Mouse (Mus musculus): ENCODE measurements around the gene Wnk1. TPM values are rescaled to one million over a fixed set of nuclear protein-coding genes. Genes with fewer than 3 reads are reported as not detected.
A peak's percentile ranks its signal among the peaks of the same experiment; 100 is the strongest.

Gene Wnk1
- polyA plus RNA-seq, 1 experiment from 2014 or later = 68.6 TPM

DNA sequence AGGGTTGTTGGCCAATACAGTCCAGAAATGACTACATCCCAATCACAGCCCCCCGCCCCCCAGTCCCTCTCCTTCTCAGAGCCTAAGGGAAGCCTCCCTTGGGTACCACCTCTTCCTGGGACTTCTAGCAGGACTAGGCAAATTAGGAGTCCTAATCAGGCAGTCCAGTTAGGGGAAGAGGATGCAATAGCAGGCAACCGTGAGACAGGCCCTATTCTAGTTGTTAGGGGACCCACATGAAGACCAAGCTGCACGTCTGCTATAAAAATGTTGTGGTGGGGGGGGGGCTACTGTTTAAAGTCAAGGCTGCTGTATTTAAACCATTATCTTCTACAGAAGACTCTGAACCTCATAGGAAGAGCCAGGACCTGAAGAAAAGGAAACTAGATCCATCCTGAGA is 116.3 kb downstream of the Wnk1 start:
- H3K36me3 ChIP-seq = peaks cover 86% of the 10 kb centered on the region
- no peak overlapping the region for H3K27ac ChIP-seq
- 91% methylated on average over 3 of the region's 3 CpGs for WGBS
- no peaks in the 10 kb centered on the region for H3K4me1 ChIP-seq
- H3K9me3 ChIP-seq = no peaks in the 10 kb centered on the region
- no peak overlapping the region for H3K4me3 ChIP-seq
- H3K27me3 ChIP-seq (ENCODE audit: insufficient read depth, poor library complexity, severe bottlenecking) = no peaks in the 10 kb centered on the region
- DNase-seq (ENCODE audit: low spot score) = no peak

DNA sequence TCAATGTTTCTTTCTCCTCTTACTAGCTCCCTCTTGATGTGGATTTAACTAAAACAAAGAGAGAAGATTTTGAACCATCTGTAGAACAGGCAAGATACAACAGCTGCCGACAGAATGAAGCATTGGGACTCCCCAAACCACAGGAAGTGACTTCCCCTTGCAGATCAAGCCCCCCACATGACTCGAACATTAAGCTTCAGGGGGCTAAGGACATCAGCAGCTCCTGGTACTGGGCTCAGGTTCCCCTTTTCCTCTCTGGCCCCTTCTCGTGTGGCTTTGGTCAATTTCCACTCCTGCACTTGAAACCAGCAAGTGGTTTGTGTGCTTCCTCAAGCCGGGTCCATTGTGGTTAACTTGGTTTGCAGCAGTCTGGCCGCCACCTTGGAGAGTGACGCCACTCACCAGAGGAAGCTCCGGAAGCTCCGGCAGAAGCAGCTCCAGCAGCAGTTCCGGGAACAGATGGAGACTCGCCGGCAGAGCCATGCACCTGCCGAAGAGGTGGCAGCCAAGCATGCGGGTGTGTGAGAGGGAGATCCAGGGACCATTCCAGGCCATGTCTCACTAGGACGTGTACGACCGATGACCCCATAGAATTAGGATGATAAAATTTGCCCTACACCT is 119.8 kb downstream of the Wnk1 start:
- WGBS = 87% methylated on average over 16 of the region's 16 CpGs
- DNase-seq (ENCODE audit: low spot score) = no peak
- Histone ChIP-seq H3K4me1 (no peaks in the 10 kb centered on the region), H3K27ac (no peak overlapping the region), H3K9me3 (no peaks in the 10 kb centered on the region), H3K27me3 (ENCODE audit: insufficient read depth, poor library complexity, severe bottlenecking) (no peaks in the 10 kb centered on the region), H3K4me3 (no peak overlapping the region), H3K36me3 (peaks cover 81% of the 10 kb centered on the region)

DNA sequence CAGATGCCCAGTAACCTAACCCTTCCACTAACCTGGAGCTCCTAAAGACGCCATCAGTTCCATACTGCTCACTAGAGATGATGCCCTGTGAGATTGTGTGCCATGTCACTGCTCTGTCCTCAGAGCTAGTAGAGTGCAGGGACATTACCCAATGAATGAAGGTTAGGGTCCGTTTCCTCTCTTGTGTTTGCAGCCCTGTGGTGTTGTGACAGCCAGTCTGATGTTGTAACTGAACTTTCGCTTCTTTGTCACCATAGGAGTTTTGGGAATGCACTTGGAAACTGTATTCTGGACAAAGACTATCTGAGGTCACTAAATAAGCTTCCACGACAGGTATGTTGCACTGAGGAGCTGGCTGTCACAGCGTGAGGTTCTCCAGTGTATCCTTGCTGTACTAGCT is 122.8 kb downstream of the Wnk1 start:
- WGBS = 88% methylated on average over 5 of the region's 5 CpGs
- peaks cover 81% of the 10 kb centered on the region for H3K36me3 ChIP-seq

DNA sequence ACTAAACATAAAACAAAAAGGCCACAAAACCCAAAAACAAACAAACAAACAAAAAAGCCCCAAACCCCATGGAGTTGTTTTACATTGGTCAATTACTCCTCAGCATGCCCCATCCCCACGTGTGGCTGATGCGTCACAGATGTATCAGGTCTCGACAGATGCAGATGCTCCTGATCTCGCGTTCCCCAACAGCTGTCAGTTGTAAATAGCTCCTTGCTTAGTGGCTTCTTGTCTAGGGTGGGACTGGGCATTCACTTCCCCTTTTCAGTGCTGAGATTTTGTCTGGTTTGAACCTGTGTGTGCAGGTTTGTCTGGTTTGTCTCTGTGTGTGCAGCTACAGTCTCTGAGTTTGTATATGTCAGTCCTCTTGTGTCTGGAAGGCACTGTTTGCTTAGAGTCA is 126.4 kb downstream of the Wnk1 start:
- WGBS = 75% methylated on average over 5 of the region's 5 CpGs
- Histone ChIP-seq H3K4me3 (no peak overlapping the region), H3K27ac (no peak overlapping the region), H3K4me1 (no peaks in the 10 kb centered on the region), H3K9me3 (no peaks in the 10 kb centered on the region), H3K36me3 (peaks cover 55% of the 10 kb centered on the region), H3K27me3 (ENCODE audit: insufficient read depth, poor library complexity, severe bottlenecking) (no peaks in the 10 kb centered on the region)
- DNase-seq (ENCODE audit: low spot score) = no peak

More for the DNA sequence above, 122.8 kb downstream of the Wnk1 start:
- no peak overlapping the region for H3K27ac ChIP-seq
- DNase-seq (ENCODE audit: low spot score) = no peak
- no peaks in the 10 kb centered on the region for H3K9me3 ChIP-seq
- no peak overlapping the region for H3K4me3 ChIP-seq
- no peaks in the 10 kb centered on the region for H3K27me3 ChIP-seq (ENCODE audit: insufficient read depth, poor library complexity, severe bottlenecking)
- no peaks in the 10 kb centered on the region for H3K4me1 ChIP-seq

DNA sequence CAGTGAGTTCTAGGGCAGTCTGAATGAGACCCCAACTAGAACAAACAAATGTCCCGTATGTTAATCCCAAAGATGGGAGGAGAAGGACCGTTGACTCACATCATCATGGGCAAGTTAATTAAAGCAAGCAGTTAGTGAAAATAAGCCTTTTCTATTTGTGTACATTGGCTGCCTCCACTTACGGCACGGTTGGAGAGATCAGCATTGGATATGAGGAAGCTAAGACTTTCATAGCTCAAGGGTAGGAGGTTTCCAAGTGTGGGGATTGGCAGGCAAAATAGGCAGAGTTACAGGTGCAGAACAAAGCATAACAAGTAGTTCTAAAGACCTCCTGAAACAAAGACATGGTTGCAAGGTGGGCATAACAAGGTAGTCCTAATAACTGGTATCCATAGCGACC is 133.0 kb downstream of the Wnk1 start:
- no peak for DNase-seq (ENCODE audit: low spot score)
- WGBS = 90% methylated on average over 5 of the region's 5 CpGs
- no peaks in the 10 kb centered on the region for H3K9me3 ChIP-seq

DNA sequence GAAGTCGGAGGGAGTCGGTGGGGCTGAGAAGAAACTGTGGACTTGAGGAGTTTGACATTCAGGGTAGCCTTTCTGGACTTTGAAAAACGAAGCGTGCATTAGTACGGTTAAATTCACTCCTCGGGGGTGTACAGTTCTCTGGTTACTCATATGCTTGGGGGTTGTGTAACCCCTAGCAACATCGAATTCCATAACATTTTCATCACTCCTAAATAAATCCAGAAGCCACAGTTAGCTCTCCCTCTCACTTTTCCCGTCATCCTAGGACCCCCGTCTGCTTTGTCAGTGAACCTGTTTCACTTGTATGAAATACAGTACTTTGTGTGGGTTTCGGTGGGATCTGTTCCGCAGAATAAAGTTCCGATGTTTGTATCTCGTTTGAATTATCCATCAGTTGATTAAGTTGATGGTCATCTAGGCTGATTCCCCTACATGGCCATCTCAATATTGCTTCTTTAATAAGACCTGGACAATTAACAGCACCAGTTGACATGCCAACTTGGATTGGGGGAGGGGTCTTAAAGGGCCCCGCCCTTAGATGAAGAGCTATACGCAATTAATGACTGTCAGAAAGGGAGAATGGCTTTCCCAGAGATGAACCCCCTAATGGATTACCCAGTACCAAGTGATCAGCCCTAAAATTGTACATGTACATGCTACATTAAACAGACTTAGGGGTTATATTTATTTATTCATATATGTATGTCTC is 135.2 kb downstream of the Wnk1 start:
- Histone ChIP-seq H3K4me3 (peak overlapping the region; percentile 93), H3K36me3 (peaks cover 10% of the 10 kb centered on the region; the same call in 1 of the 2 replicates), H3K27ac (peak overlapping the region; percentile 98), H3K27me3 (ENCODE audit: insufficient read depth, poor library complexity, severe bottlenecking) (no peaks in the 10 kb centered on the region), H3K4me1 (peaks cover 4% of the 10 kb centered on the region; the same call in 1 of the 2 replicates), H3K9me3 (no peaks in the 10 kb centered on the region)
- WGBS = 21% methylated on average over 15 of the region's 15 CpGs
- DNase-seq (ENCODE audit: low spot score) = no peak

More for the DNA sequence above, 133.0 kb downstream of the Wnk1 start:
- H3K27me3 ChIP-seq (ENCODE audit: insufficient read depth, poor library complexity, severe bottlenecking) = no peaks in the 10 kb centered on the region
- no peak overlapping the region for H3K4me3 ChIP-seq
- peaks cover 10% of the 10 kb centered on the region; the same call in 1 of the 2 replicates for H3K36me3 ChIP-seq
- peaks cover 4% of the 10 kb centered on the region; the same call in 1 of the 2 replicates for H3K4me1 ChIP-seq
- no peak overlapping the region for H3K27ac ChIP-seq

DNA sequence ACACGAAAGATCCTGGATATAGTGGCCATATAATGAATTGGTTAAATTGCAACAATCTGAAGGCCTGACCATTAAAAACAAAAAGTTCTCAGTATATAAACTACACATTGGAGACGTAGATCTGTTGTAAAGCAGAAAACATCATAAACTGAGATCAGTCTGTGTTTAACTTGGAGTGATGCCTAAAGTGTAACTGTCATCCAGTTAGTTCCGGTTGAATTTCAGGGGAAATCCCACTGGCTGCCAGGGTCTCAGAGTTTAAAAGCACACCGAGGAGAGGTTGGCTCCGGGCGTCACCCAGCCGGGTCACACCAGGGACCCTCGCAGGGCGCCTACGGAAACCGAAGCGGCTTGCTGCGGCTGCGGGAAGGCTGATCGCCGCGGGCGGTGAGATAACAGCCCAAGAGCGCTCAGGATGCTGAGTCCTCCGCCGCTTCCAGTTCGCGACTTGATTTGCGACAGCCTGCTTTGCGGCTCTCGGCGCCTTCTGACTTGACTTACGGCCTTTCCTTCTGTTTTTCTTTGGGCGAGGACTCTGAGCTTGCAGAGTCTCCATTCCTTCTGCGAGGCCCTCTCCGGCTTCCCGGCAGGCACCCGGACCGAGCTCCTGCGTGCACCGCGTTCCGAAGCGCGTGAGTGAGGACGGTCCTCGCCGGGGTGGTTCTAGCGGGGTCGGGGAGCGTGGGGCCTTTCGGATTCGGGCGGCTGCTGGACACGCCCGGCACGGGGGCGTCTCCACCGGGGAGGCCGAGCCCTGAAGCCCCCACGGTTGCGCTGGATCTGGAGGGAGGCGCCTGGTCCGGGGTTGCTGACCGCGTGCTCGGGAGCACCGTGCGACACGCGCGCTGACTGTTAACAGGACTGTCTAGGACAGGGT is 136.0 kb downstream of the Wnk1 start, which contains the start of gene Rad52:
Gene Rad52 (plus strand): TSS at position 495 of the 877 bp plus-strand sequence.
- 1% methylated on average over 67 of the region's 67 CpGs for WGBS
- H3K36me3 ChIP-seq = peaks cover 8% of the 10 kb centered on the region; the same call in 1 of the 2 replicates
- peaks cover 4% of the 10 kb centered on the region; the same call in 1 of the 2 replicates for H3K4me1 ChIP-seq
- H3K9me3 ChIP-seq = no peaks in the 10 kb centered on the region
- peak within 1 kb of the TSS; percentile 98 for H3K27ac ChIP-seq
- peak; percentile 96 for DNase-seq (ENCODE audit: low spot score)
- peak within 1 kb of the TSS; percentile 93 for H3K4me3 ChIP-seq
- no peaks in the 10 kb centered on the region for H3K27me3 ChIP-seq (ENCODE audit: insufficient read depth, poor library complexity, severe bottlenecking)

DNA sequence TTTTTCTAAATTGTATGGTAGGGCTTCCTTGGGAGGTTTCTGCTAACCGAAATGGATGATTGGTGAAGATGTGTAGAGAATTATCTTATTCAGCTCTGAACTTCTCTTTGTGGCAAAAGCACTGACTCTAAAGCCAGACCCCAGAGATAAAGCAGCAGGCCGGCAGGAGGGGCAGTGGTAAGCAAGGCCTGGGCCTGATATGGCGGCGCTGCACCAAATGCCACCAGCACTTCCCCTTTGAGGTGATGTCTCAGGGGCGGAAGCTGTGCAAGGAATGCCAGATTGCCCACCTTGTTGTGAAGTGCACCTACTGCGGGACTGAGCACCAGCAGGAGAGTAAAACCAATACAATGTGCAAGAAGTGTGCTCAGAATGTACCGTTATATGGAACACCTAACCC is 145.8 kb downstream of the Wnk1 start:
- 69% methylated on average over 7 of the region's 7 CpGs for WGBS
- H3K4me3 ChIP-seq = no peak overlapping the region
- no peak for DNase-seq (ENCODE audit: low spot score)
- H3K27ac ChIP-seq = no peak overlapping the region
- H3K36me3 ChIP-seq = no peaks in the 10 kb centered on the region
- H3K4me1 ChIP-seq = no peaks in the 10 kb centered on the region
- peaks cover 5% of the 10 kb centered on the region; the same call in 1 of the 2 replicates for H3K27me3 ChIP-seq (ENCODE audit: insufficient read depth, poor library complexity, severe bottlenecking)
- H3K9me3 ChIP-seq = no peaks in the 10 kb centered on the region

DNA sequence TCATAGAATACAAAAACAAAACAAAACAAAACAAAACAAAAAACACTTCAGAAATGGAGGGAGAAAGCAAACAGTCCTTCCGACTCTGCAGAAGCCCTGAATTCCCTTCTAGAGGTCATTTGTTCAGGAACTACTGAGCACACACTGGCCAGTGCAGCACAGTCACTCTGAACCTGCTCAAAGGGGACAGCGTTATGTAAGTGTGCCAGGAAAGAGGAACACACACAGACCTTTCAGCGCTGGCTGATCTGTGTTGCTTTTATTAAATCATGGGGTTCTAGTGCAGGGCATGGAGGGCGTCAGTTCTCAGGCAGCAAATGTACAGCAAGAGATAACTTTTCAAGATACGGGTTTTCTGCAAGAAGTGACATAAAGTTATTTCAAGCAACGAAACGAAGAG is 155.3 kb downstream of the Wnk1 start:
- Histone ChIP-seq H3K9me3 (no peaks in the 10 kb centered on the region), H3K27me3 (ENCODE audit: insufficient read depth, poor library complexity, severe bottlenecking) (no peaks in the 10 kb centered on the region), H3K4me1 (no peaks in the 10 kb centered on the region), H3K27ac (no peak overlapping the region), H3K36me3 (no peaks in the 10 kb centered on the region), H3K4me3 (no peak overlapping the region)
- DNase-seq (ENCODE audit: low spot score) = no peak
- 56% methylated on average over 7 of the region's 7 CpGs for WGBS

MicroRNAs encoded within 50 kb of the gene (microRNA counts, 519-probe panel; counts per million panel counts)
- microRNA mmu-miR-706 = not detected

Small RNA genes within 50 kb of the gene (microRNA-seq; reads per million reads assigned to microRNA genes)
- gene Mir706 = not detected

Other genes starting within 250 kb of the Wnk1 start
- gene Erc1, start 190.5 kb downstream of the Wnk1 start, polyA plus RNA-seq (2016; fragmentation: Nextera tagmentation; extraction: Ambion mirVana) = 17.6 and 22.5 TPM in 2 replicates
- 13.5 and 16.5 TPM in 2 replicates for gene Rad52, start 136.0 kb downstream of the Wnk1 start, polyA plus RNA-seq (2016; fragmentation: Nextera tagmentation; extraction: Ambion mirVana)
- not detected in 2 replicates for gene Ninj2, start 54.7 kb upstream of the Wnk1 start, polyA plus RNA-seq (2016; fragmentation: Nextera tagmentation; extraction: Ambion mirVana)

Data from heart, embryonic 10.5 days (tissue).